Mouse (Mus musculus) liver, embryonic 14.5 days (tissue): ENCODE data around the gene Apoc3. TPM values are rescaled to one million over a fixed set of nuclear protein-coding genes. Genes with fewer than 3 reads are reported as not detected.

Experiments
- ATAC-seq: fragments of 200-750 bp; cut with Nextera tagmentation; 2 replicates; pipeline ENCODE4 v1.8.0; 2017; ENCODE audit warnings: moderate number of reproducible peaks, mild to moderate bottlenecking, moderate library complexity; ENCODE audit not compliant: insufficient read depth
- DNase-seq, 3 experiments: peaks; one replicate each; pipeline ENCODE4 v3.0.0-alpha.2; 2012 to 2013; ENCODE audit warnings: low read depth in 3 of 3, low spot score in 3 of 3
- H3K27ac ChIP-seq: fragments of 300-500 bp; sonication (generic); 2 replicates; pipeline ENCODE4 v1.5.1; 2014; ENCODE audit warnings: moderate library complexity, mild to moderate bottlenecking, control low read depth, inconsistent platforms
- H3K27me3 ChIP-seq: fragments of 300-500 bp; sonication (generic); 2 replicates; pipeline ENCODE4 v1.6.1; 2014; ENCODE audit warnings: mild to moderate bottlenecking, low read length, moderate library complexity; ENCODE audit not compliant: control insufficient read depth, insufficient read depth
- H3K36me3 ChIP-seq: fragments of 300-500 bp; sonication (generic); replicated peaks from 2 replicates; pipeline ENCODE4 v1.6.1; 2014; ENCODE audit warnings: low read depth; ENCODE audit not compliant: control insufficient read depth, insufficient read depth
- H3K4me1 ChIP-seq, 2 experiments: fragments of 200-500 bp in 1 of 2; fragments of 300-500 bp in 1 of 2; sonication (generic) in 1 of 2; replicated peaks; 2 replicates each; pipeline ENCODE4 v1.6.1; 2012 to 2014; ENCODE audit warnings: antibody characterized with exemption in 1 of 2, inconsistent platforms in 1 of 2, low read length in 1 of 2; ENCODE audit not compliant: control insufficient read depth in 2 of 2, insufficient read depth in 2 of 2
- H3K4me2 ChIP-seq: fragments of 300-500 bp; sonication (generic); 2 replicates; pipeline ENCODE4 v1.6.1; 2014; ENCODE audit warnings: low read depth, mild to moderate bottlenecking, control low read depth, moderate library complexity
- H3K4me3 ChIP-seq, 2 experiments: fragments of 200-500 bp in 1 of 2; fragments of 300-500 bp in 1 of 2; sonication (generic) in 1 of 2; 2 replicates each; pipeline ENCODE4 v1.5.1; 2012 to 2014; ENCODE audit warnings: low read depth in 2 of 2, low read length in 2 of 2, mild to moderate bottlenecking in 2 of 2, control low read depth in 1 of 2, inconsistent platforms in 1 of 2, moderate library complexity in 1 of 2; ENCODE audit not compliant: insufficient read depth in 1 of 2
- H3K9ac ChIP-seq: fragments of 300-500 bp; sonication (generic); replicated peaks from 2 replicates; pipeline ENCODE4 v1.6.1; 2014; ENCODE audit warnings: mild to moderate bottlenecking, control low read depth, moderate library complexity
- H3K9me3 ChIP-seq: fragments of 300-500 bp; sonication (generic); 2 replicates; pipeline ENCODE4 v1.6.1; 2016; ENCODE audit warnings: low read length, mixed read lengths; ENCODE audit not compliant: control insufficient read depth
- CTCF ChIP-seq: IDR thresholded peaks from 2 replicates; pipeline ENCODE4 v1.5.1; 2016; ENCODE audit warnings: antibody characterized with exemption, low read depth, control low read depth
- EP300 ChIP-seq: IDR thresholded peaks from 2 replicates; pipeline ENCODE4 v1.6.1; 2016; ENCODE audit warnings: antibody characterized with exemption, low read depth
- WGBS: fragments of 180-500 bp; shearing (Covaris S2); extraction: QIAGEN DNeasy Blood & Tissue Kit; methylation state at CpG from one replicate; pipeline ENCODE4 v1.1.7; 2014; ENCODE audit not compliant: insufficient replicate concordance; 5-methylcytosine and 5-hydroxymethylcytosine counted together
- polyA plus RNA-seq, 2 experiments: library from polyadenylated mRNA; depleted of rRNA in 1 of 2; stranded (reverse) in 1 of 2; unstranded in 1 of 2; fragments of >200 nt; fragmentation: Nextera tagmentation in 1 of 2; extraction: Ambion mirVana in 1 of 2; gene quantifications; 2 replicates each; pipeline versions ENCODE4 v1.2.1 to v1.2.3; 2012 to 2014

The Apoc3 gene
- polyA plus RNA-seq, 2 experiments: 2.7 to 5.8 TPM

GRCm38 (mm10) chr9:46184542-46184941 is 50.9 kb downstream of the Apoc3 start:
- DNase-seq: no peak
- ATAC-seq: no peak
- no peaks in the 10 kb centered on the region for H3K27me3 ChIP-seq
- no peak overlapping the region for H3K4me3 ChIP-seq
- H3K4me1 ChIP-seq: no peaks in the 10 kb centered on the region; a peak in 2 of 4 replicates
- H3K27ac ChIP-seq: no peak overlapping the region
- H3K9ac ChIP-seq: no peak overlapping the region
- H3K9me3 ChIP-seq: no peaks in the 10 kb centered on the region
- TF ChIP-seq EP300: no peak
- TF ChIP-seq CTCF: no peak
- no peaks in the 10 kb centered on the region for H3K36me3 ChIP-seq
- no peak overlapping the region for H3K4me2 ChIP-seq
- 57% methylated on average over 5 of the region's 5 CpGs for WGBS

Other genes with a start within 250 kb of the Apoc3 start
- 13.2 and 23.1 TPM in 2 replicates for gene Pafah1b2, start 222.9 kb downstream of the Apoc3 start, polyA plus RNA-seq (2012; rRNA removed)
- 59.6 and 65.6 TPM in 2 replicates for gene Pafah1b2, start 222.9 kb downstream of the Apoc3 start, polyA plus RNA-seq (2014; fragmentation: Nextera tagmentation; extraction: Ambion mirVana)
- 3.0 and 4.1 TPM in 2 replicates for gene Sik3, start 222.8 kb downstream of the Apoc3 start, polyA plus RNA-seq (2012; rRNA removed)
- gene Sik3, start 222.8 kb downstream of the Apoc3 start, polyA plus RNA-seq (2014; fragmentation: Nextera tagmentation; extraction: Ambion mirVana): 2.1 and 2.4 TPM in 2 replicates
- gene Apoa1, start 7.1 kb downstream of the Apoc3 start, polyA plus RNA-seq (2012; rRNA removed): 874 and 1,404 TPM in 2 replicates
- 3,278 and 3,386 TPM in 2 replicates for gene Apoa1, start 7.1 kb downstream of the Apoc3 start, polyA plus RNA-seq (2014; fragmentation: Nextera tagmentation; extraction: Ambion mirVana)
- gene Apoa4, start 5.1 kb upstream of the Apoc3 start, polyA plus RNA-seq (2012; rRNA removed): 0.02 TPM in 1 of 2 replicates, not detected in the other
- gene Apoa4, start 5.1 kb upstream of the Apoc3 start, polyA plus RNA-seq (2014; fragmentation: Nextera tagmentation; extraction: Ambion mirVana): not detected in 2 replicates
- gene Apoa5, start 33.0 kb upstream of the Apoc3 start, polyA plus RNA-seq (2012; rRNA removed): 0.47 and 0.54 TPM in 2 replicates
- 1.1 and 1.2 TPM in 2 replicates for gene Apoa5, start 33.0 kb upstream of the Apoc3 start, polyA plus RNA-seq (2014; fragmentation: Nextera tagmentation; extraction: Ambion mirVana)
- gene Zpr1, start 37.4 kb upstream of the Apoc3 start, polyA plus RNA-seq (2012; rRNA removed): 11.5 and 16.4 TPM in 2 replicates
- gene Zpr1, start 37.4 kb upstream of the Apoc3 start, polyA plus RNA-seq (2014; fragmentation: Nextera tagmentation; extraction: Ambion mirVana): 28.1 and 28.6 TPM in 2 replicates
- 3.8 and 4.5 TPM in 2 replicates for gene Bud13, start 47.4 kb upstream of the Apoc3 start, polyA plus RNA-seq (2012; rRNA removed)
- 5.5 and 6.2 TPM in 2 replicates for gene Bud13, start 47.4 kb upstream of the Apoc3 start, polyA plus RNA-seq (2014; fragmentation: Nextera tagmentation; extraction: Ambion mirVana)
- not detected in 2 replicates for gene 4931429L15Rik, start 84.3 kb upstream of the Apoc3 start, polyA plus RNA-seq (2012; rRNA removed)
- gene 4931429L15Rik, start 84.3 kb upstream of the Apoc3 start, polyA plus RNA-seq (2014; fragmentation: Nextera tagmentation; extraction: Ambion mirVana): not detected in 2 replicates